Mouse (Mus musculus) hindbrain, embryonic 14.5 days (tissue): ENCODE measurements at regions not wholly inside any gene's neighbourhood (a gene's known extent, or its start where the extent isn't known, plus 50 kb on each side); places are given as distances from the start of the nearest gene placed in this dataset.
A peak's percentile ranks its signal among the peaks of the same experiment; 100 is the strongest.

ENCODE experiments used
- ATAC-seq: fragments of 200-750 bp; cut with Nextera tagmentation; 2 replicates; pipeline ENCODE4 v1.8.0; 2017; ENCODE audit warnings: moderate number of reproducible peaks, mild to moderate bottlenecking, moderate TSS enrichment, moderate library complexity; ENCODE audit not compliant: low FRiP score
- DNase-seq: peaks from one replicate; pipeline ENCODE4 v3.0.0-alpha.2; 2015; ENCODE audit warnings: low spot score
- H3K27ac ChIP-seq: fragments of 300-500 bp; sonication (generic); 2 replicates; pipeline ENCODE4 v1.5.1; 2014; ENCODE audit warnings: mild to moderate bottlenecking, moderate library complexity
- H3K27me3 ChIP-seq: fragments of 300-500 bp; sonication (generic); 2 replicates; pipeline ENCODE4 v1.6.1; 2014; ENCODE audit warnings: mild to moderate bottlenecking, low read length, mixed read lengths; ENCODE audit not compliant: control insufficient read depth, insufficient read depth
- H3K36me3 ChIP-seq: fragments of 300-500 bp; sonication (generic); replicated peaks from 2 replicates; pipeline ENCODE4 v1.6.1; 2014; ENCODE audit not compliant: control insufficient read depth, insufficient read depth
- H3K4me1 ChIP-seq: fragments of 300-500 bp; sonication (generic); replicated peaks from 2 replicates; pipeline ENCODE4 v1.6.1; 2014; ENCODE audit warnings: antibody characterized with exemption, low read length, mixed read lengths; ENCODE audit not compliant: control insufficient read depth, insufficient read depth
- H3K4me2 ChIP-seq: fragments of 300-500 bp; sonication (generic); replicated peaks from 2 replicates; pipeline ENCODE4 v1.6.1; 2014; ENCODE audit warnings: mild to moderate bottlenecking, moderate library complexity
- H3K4me3 ChIP-seq: fragments of 300-500 bp; sonication (generic); replicated peaks from 2 replicates; pipeline ENCODE4 v1.5.1; 2014; ENCODE audit warnings: mild to moderate bottlenecking, low read length
- H3K9ac ChIP-seq: fragments of 300-500 bp; sonication (generic); 2 replicates; pipeline ENCODE4 v1.6.1; 2014
- H3K9me3 ChIP-seq: fragments of 300-500 bp; sonication (generic); 2 replicates; pipeline ENCODE4 v1.6.1; 2016; ENCODE audit warnings: low read length; ENCODE audit not compliant: control insufficient read depth
- WGBS: fragments of 180-500 bp; shearing (Covaris S2); extraction: QIAGEN DNeasy Blood & Tissue Kit; methylation state at CpG from one replicate; pipeline ENCODE4 v1.1.7; 2014; 5-methylcytosine and 5-hydroxymethylcytosine counted together

GRCm38 (mm10) chr10:92164648-92164960, 557.6 kb downstream of the Nedd1 start:
- ATAC-seq (peak; percentile 46), DNase-seq (no peak)
- H3K4me1 ChIP-seq: peaks cover 20% of the 10 kb centered on the region
- H3K9ac ChIP-seq: peak overlapping the region; percentile 97
- H3K4me2 ChIP-seq: peak overlapping the region; percentile 56
- no peaks in the 10 kb centered on the region for H3K27me3 ChIP-seq
- no peaks in the 10 kb centered on the region for H3K9me3 ChIP-seq
- WGBS: 14% methylated on average over 3 of the region's 3 CpGs
- H3K4me3 ChIP-seq: peak overlapping the region; percentile 74
- H3K27ac ChIP-seq: peak overlapping the region; percentile 98
- peaks cover 8% of the 10 kb centered on the region for H3K36me3 ChIP-seq

- Histone ChIP-seq H3K27ac (peak overlapping the region; percentile 98), H3K4me1 (peaks cover 25% of the 10 kb centered on the region), H3K9me3 (no peaks in the 10 kb centered on the region), H3K4me3 (peak overlapping the region; percentile 74), H3K36me3 (peaks cover 14% of the 10 kb centered on the region), H3K9ac (peak overlapping the region; percentile 97), H3K27me3 (no peaks in the 10 kb centered on the region), H3K4me2 (peak overlapping the region; percentile 56)
- no peak for ATAC-seq
- peak; percentile 68 for DNase-seq
- WGBS: 15% methylated on average over 12 of the region's 12 CpGs
Observed at GRCm38 (mm10) chr10:92163851-92164647, 558.2 kb downstream of the Nedd1 start.

- peaks cover 18% of the 10 kb centered on the region for H3K36me3 ChIP-seq
- WGBS: 2% methylated on average over 7 of the region's 7 CpGs
- peaks cover 30% of the 10 kb centered on the region for H3K4me1 ChIP-seq
- peak overlapping the region; percentile 56 for H3K4me2 ChIP-seq
- H3K27ac ChIP-seq: peak overlapping the region; percentile 98
- no peaks in the 10 kb centered on the region for H3K9me3 ChIP-seq
- ATAC-seq: peak; percentile 22; the same call in 1 of the 2 replicates
- H3K9ac ChIP-seq: peak overlapping the region; percentile 97
- peak; percentile 65 for DNase-seq
- H3K27me3 ChIP-seq: no peaks in the 10 kb centered on the region
- H3K4me3 ChIP-seq: peak overlapping the region; percentile 74
Observed at GRCm38 (mm10) chr10:92163071-92163504, 559.1 kb downstream of the Nedd1 start.

GRCm38 (mm10) chr10:92162473-92163011, 559.7 kb downstream of the Nedd1 start:
- under 1% methylated on average over 29 of the region's 29 CpGs for WGBS
- peak; percentile 72 for DNase-seq

GRCm38 (mm10) chr10:92161501-92161900, 560.7 kb downstream of the Nedd1 start:
- H3K27me3 ChIP-seq: no peaks in the 10 kb centered on the region
- no peaks in the 10 kb centered on the region for H3K9me3 ChIP-seq
- peak overlapping the region; percentile 51 for H3K4me3 ChIP-seq
- DNase-seq: no peak
- H3K9ac ChIP-seq: peak overlapping the region; percentile 79
- peak overlapping the region; percentile 68 for H3K4me2 ChIP-seq
- H3K4me1 ChIP-seq: peaks cover 35% of the 10 kb centered on the region
- H3K36me3 ChIP-seq: peaks cover 29% of the 10 kb centered on the region
- no peak for ATAC-seq
- 6% methylated on average over 9 of the region's 9 CpGs for WGBS
- H3K27ac ChIP-seq: peak overlapping the region; percentile 87

More at GRCm38 (mm10) chr10:92162473-92163011, 559.7 kb downstream of the Nedd1 start:
- Histone ChIP-seq H3K4me1 (peaks cover 36% of the 10 kb centered on the region), H3K4me2 (peak overlapping the region; percentile 56), H3K36me3 (peaks cover 24% of the 10 kb centered on the region), H3K9me3 (no peaks in the 10 kb centered on the region), H3K9ac (peak overlapping the region; percentile 97), H3K27ac (peak overlapping the region; percentile 98), H3K27me3 (no peaks in the 10 kb centered on the region), H3K4me3 (peak overlapping the region; percentile 74)
- peak; percentile 44 for ATAC-seq

- H3K4me2 ChIP-seq: no peak overlapping the region
- no peak overlapping the region for H3K9ac ChIP-seq
- peaks cover 45% of the 10 kb centered on the region for H3K36me3 ChIP-seq
- DNase-seq: no peak
- no peaks in the 10 kb centered on the region for H3K27me3 ChIP-seq
- 85% methylated on average over 3 of the region's 3 CpGs for WGBS
- peaks cover 5% of the 10 kb centered on the region for H3K4me1 ChIP-seq
- no peak overlapping the region for H3K27ac ChIP-seq
- no peak overlapping the region for H3K4me3 ChIP-seq
- no peak for ATAC-seq
- no peaks in the 10 kb centered on the region for H3K9me3 ChIP-seq
Observed at GRCm38 (mm10) chr10:92146263-92146662, 576.0 kb downstream of the Nedd1 start.

GRCm38 (mm10) chr10:92135521-92135920, 586.7 kb downstream of the Nedd1 start:
- Histone ChIP-seq H3K4me3 (no peak overlapping the region), H3K27ac (no peak overlapping the region), H3K27me3 (no peaks in the 10 kb centered on the region), H3K9ac (no peak overlapping the region), H3K4me2 (no peak overlapping the region), H3K9me3 (no peaks in the 10 kb centered on the region), H3K4me1 (0 out of 2 replicates have a peak, but pooled peaks cover 9% of the 10 kb centered on the region), H3K36me3 (peaks cover 67% of the 10 kb centered on the region)
- DNase-seq: no peak
- no peak for ATAC-seq
- 77% methylated on average over 5 of the region's 5 CpGs for WGBS

- no peaks in the 10 kb centered on the region for H3K9me3 ChIP-seq
- WGBS: 15% methylated on average over 2 of the region's 2 CpGs
- ATAC-seq (no peak), DNase-seq (no peak)
- H3K9ac ChIP-seq: no peak overlapping the region
- no peaks in the 10 kb centered on the region for H3K4me1 ChIP-seq
- no peak overlapping the region for H3K4me2 ChIP-seq
- H3K27me3 ChIP-seq: no peaks in the 10 kb centered on the region
- no peak overlapping the region for H3K27ac ChIP-seq
- no peak overlapping the region for H3K4me3 ChIP-seq
- peaks cover 46% of the 10 kb centered on the region for H3K36me3 ChIP-seq
Observed at GRCm38 (mm10) chr10:92112790-92113189, 609.4 kb downstream of the Nedd1 start.

- DNase-seq (no peak), ATAC-seq (no peak)
- Histone ChIP-seq H3K27me3 (no peaks in the 10 kb centered on the region), H3K9me3 (no peaks in the 10 kb centered on the region), H3K4me3 (no peak overlapping the region), H3K4me1 (peaks cover 18% of the 10 kb centered on the region), H3K4me2 (no peak overlapping the region), H3K27ac (no peak overlapping the region), H3K9ac (no peak overlapping the region), H3K36me3 (peaks cover 45% of the 10 kb centered on the region)
- WGBS: 78% methylated on average over 6 of the region's 6 CpGs
Observed at GRCm38 (mm10) chr10:92106331-92106730, 615.9 kb downstream of the Nedd1 start.
